Mouse (Mus musculus): ENCODE data around the gene Pou2f2. TPM values are rescaled to one million over a fixed set of nuclear protein-coding genes. Genes with fewer than 3 reads are reported as not detected.

Gene Pou2f2
- total and polyA plus RNA-seq, 2 experiments from 2014 or later, result 9.0 to 35.9 TPM

- H3K9ac ChIP-seq (replicated peaks; ENCODE audit: low read length, poor library complexity, severe bottlenecking), result no peak overlapping the region
- H3K27ac ChIP-seq (ENCODE audit: low read depth, low read length), result peak overlapping the region; percentile 55; the same call in 1 of the 2 replicates
- H3K4me1 ChIP-seq (ENCODE audit: insufficient read depth, low read length), result peaks cover 28% of the 10 kb centered on the region
- no peak overlapping the region for H3K4me2 ChIP-seq (ENCODE audit: low read depth, low read length, poor library complexity, severe bottlenecking)
- 62% methylated on average over 4 of the region's 4 CpGs for WGBS
- ATAC-seq (ENCODE audit: low FRiP score) (no peak), DNase-seq (ENCODE audit: low spot score) (no peak)
- H3K4me3 ChIP-seq (ENCODE audit: low read depth, low read length), result no peak overlapping the region
- H3K36me3 ChIP-seq (ENCODE audit: insufficient read depth, low read length), result no peaks in the 10 kb centered on the region
- TF ChIP-seq CTCF (IDR thresholded peaks at IDR 0.05), result no peak
- no peaks in the 10 kb centered on the region for H3K9me3 ChIP-seq (ENCODE audit: low read length)
- no peaks in the 10 kb centered on the region for H3K27me3 ChIP-seq (ENCODE audit: insufficient read depth, low read length)
These were observed 24.9 kb downstream of the Pou2f2 start for GRCm38 (mm10) chr7:25154648-25155047.

DNA sequence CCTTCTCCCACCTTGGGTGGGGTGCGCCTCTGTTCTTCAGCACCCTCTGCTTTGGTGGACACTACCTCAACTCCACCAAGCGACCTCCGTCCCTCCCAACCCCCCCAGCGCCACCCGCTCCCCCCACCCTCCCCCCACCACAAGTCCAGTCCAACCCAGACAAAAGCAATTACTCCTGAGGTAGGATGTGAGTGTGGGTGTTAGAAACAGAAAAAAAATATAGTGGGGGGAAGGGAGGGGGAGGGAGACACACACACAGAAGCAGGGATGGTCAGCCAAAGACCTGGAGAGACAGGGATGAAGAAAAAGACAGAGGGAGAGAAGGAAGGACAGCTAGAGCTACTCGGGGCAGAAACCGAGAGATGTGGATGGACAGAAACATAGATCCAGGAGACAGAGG, 25.7 kb downstream of the Pou2f2 start:
- H3K9me3 ChIP-seq (ENCODE audit: low read length), result no peaks in the 10 kb centered on the region
- TF ChIP-seq CTCF (IDR thresholded peaks at IDR 0.05), result no peak
- ATAC-seq (ENCODE audit: low FRiP score) (no peak), DNase-seq (ENCODE audit: low spot score) (no peak)
- 33% methylated on average over 7 of the region's 7 CpGs for WGBS
- no peak overlapping the region for H3K4me3 ChIP-seq (ENCODE audit: low read depth, low read length)
- H3K27me3 ChIP-seq (ENCODE audit: insufficient read depth, low read length), result no peaks in the 10 kb centered on the region
- peaks cover 28% of the 10 kb centered on the region for H3K4me1 ChIP-seq (ENCODE audit: insufficient read depth, low read length)
- H3K36me3 ChIP-seq (ENCODE audit: insufficient read depth, low read length), result no peaks in the 10 kb centered on the region
- no peak overlapping the region for H3K9ac ChIP-seq (replicated peaks; ENCODE audit: low read length, poor library complexity, severe bottlenecking)
- H3K4me2 ChIP-seq (ENCODE audit: low read depth, low read length, poor library complexity, severe bottlenecking), result no peak overlapping the region
- H3K27ac ChIP-seq (ENCODE audit: low read depth, low read length), result peak overlapping the region; percentile 55

DNA sequence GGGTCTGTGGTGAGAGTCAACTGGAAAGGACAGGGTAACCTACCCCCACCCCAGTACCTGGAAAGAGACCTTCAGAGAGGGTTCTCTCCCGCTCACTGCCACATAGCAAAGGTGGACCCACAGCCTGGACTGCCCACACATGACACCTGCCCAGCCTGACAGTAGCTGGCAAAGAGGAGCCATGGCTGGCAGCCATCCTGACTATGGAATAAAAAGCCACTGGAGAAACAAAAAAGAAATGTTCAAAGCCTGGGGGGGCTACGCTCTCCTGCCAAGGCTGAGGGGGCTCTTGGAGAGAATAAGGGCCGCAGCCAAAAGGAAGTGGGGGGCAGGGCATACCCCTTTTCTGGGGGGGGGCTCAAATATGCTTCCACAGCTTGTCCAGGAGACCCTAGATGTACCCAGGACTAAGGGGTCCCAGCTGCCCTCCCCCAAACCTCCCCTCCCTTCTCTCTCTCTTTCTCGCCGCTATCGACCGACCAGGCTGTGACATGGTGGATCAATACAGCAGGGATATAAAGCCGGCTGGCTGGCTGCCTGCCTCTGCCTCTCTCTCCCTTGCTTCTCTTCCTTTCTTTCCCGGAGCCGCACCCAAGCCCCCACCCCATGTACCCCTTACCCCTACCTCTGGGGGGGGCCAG, 27.5 kb downstream of the Pou2f2 start:
- peaks cover 28% of the 10 kb centered on the region for H3K4me1 ChIP-seq (ENCODE audit: insufficient read depth, low read length)
- TF ChIP-seq CTCF (IDR thresholded peaks at IDR 0.05), result no peak
- 12% methylated on average over 10 of the region's 10 CpGs for WGBS
- H3K36me3 ChIP-seq (ENCODE audit: insufficient read depth, low read length), result no peaks in the 10 kb centered on the region
- H3K9me3 ChIP-seq (ENCODE audit: low read length), result no peaks in the 10 kb centered on the region
- no peaks in the 10 kb centered on the region for H3K27me3 ChIP-seq (ENCODE audit: insufficient read depth, low read length)
- DNase-seq (ENCODE audit: low spot score) (peak; percentile 66), ATAC-seq (ENCODE audit: low FRiP score) (no peak)
- H3K4me3 ChIP-seq (ENCODE audit: low read depth, low read length), result no peak overlapping the region
- peak overlapping the region; percentile 34 for H3K4me2 ChIP-seq (ENCODE audit: low read depth, low read length, poor library complexity, severe bottlenecking)
- peak overlapping the region; percentile 70; the same call in 1 of the 2 replicates for H3K27ac ChIP-seq (ENCODE audit: low read depth, low read length)
- peak overlapping the region; percentile 42; the same call in 1 of the 2 replicates for H3K9ac ChIP-seq (replicated peaks; ENCODE audit: low read length, poor library complexity, severe bottlenecking)

- no peaks in the 10 kb centered on the region for H3K27me3 ChIP-seq (ENCODE audit: insufficient read depth, low read length)
- no peaks in the 10 kb centered on the region for H3K36me3 ChIP-seq (ENCODE audit: insufficient read depth, low read length)
- H3K9me3 ChIP-seq (ENCODE audit: low read length), result no peaks in the 10 kb centered on the region
- TF ChIP-seq CTCF (IDR thresholded peaks at IDR 0.05), result no peak
- 0 out of 2 replicates have a peak, but pooled peaks have one; percentile 2 for ATAC-seq (ENCODE audit: low FRiP score)
- DNase-seq (ENCODE audit: low spot score), result no peak
- 1% methylated on average over 7 of the region's 7 CpGs for WGBS
- peak overlapping the region; percentile 37 for H3K4me2 ChIP-seq (ENCODE audit: low read depth, low read length, poor library complexity, severe bottlenecking)
- H3K9ac ChIP-seq (replicated peaks; ENCODE audit: low read length, poor library complexity, severe bottlenecking), result peak overlapping the region; percentile 37
- no peak overlapping the region for H3K4me3 ChIP-seq (ENCODE audit: low read depth, low read length)
- peaks cover 28% of the 10 kb centered on the region for H3K4me1 ChIP-seq (ENCODE audit: insufficient read depth, low read length)
- peak overlapping the region; percentile 70 for H3K27ac ChIP-seq (ENCODE audit: low read depth, low read length)
These were observed 28.5 kb downstream of the Pou2f2 start for GRCm38 (mm10) chr7:25151009-25151408.

GRCm38 (mm10) chr7:25150151-25150663, 29.3 kb downstream of the Pou2f2 start:
- H3K9ac ChIP-seq (replicated peaks; ENCODE audit: low read length, poor library complexity, severe bottlenecking), result no peak overlapping the region; the same call in 1 of the 2 replicates
- no peaks in the 10 kb centered on the region for H3K36me3 ChIP-seq (ENCODE audit: insufficient read depth, low read length)
- peak overlapping the region; percentile 70 for H3K27ac ChIP-seq (ENCODE audit: low read depth, low read length)
- ATAC-seq (ENCODE audit: low FRiP score) (peak; percentile 45; the same call in 1 of the 2 replicates), DNase-seq (ENCODE audit: low spot score) (peak; percentile 31)
- no peaks in the 10 kb centered on the region for H3K27me3 ChIP-seq (ENCODE audit: insufficient read depth, low read length)
- peak overlapping the region; percentile 37 for H3K4me2 ChIP-seq (ENCODE audit: low read depth, low read length, poor library complexity, severe bottlenecking)
- WGBS, result under 1% methylated on average over 10 of the region's 18 CpGs
- H3K9me3 ChIP-seq (ENCODE audit: low read length), result no peaks in the 10 kb centered on the region
- TF ChIP-seq CTCF (IDR thresholded peaks at IDR 0.05), result no peak
- H3K4me3 ChIP-seq (ENCODE audit: low read depth, low read length), result no peak overlapping the region
- H3K4me1 ChIP-seq (ENCODE audit: insufficient read depth, low read length), result peaks cover 28% of the 10 kb centered on the region

DNA sequence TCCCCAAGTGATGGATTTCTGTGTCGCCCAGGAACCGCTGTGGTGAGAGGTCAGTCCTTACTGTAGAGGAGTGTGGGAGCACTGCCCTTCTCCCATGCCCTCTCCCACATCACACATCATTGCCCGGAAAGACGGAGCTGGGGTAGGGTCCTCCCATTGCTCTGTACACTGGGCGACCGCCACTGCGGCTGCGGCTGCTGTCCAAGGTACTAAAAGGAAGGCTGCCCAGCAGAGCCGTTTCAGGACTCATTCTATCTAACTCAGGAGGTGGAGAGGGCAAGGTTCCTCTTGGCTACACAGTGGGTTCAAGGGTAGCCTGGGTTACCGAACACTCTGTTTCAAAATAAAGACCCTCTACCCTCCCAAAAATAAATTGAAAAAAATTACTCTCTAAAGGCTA, 33.6 kb downstream of the Pou2f2 start:
- ATAC-seq (ENCODE audit: low FRiP score), result no peak
- Histone ChIP-seq H3K36me3 (ENCODE audit: insufficient read depth, low read length) (no peaks in the 10 kb centered on the region; the same call in 1 of the 2 replicates), H3K4me3 (ENCODE audit: low read depth, low read length) (no peak overlapping the region), H3K4me1 (ENCODE audit: insufficient read depth, low read length) (peaks cover 10% of the 10 kb centered on the region), H3K27ac (ENCODE audit: low read depth, low read length) (no peak overlapping the region), H3K4me2 (ENCODE audit: low read depth, low read length, poor library complexity, severe bottlenecking) (no peak overlapping the region), H3K9ac (replicated peaks; ENCODE audit: low read length, poor library complexity, severe bottlenecking) (no peak overlapping the region), H3K27me3 (ENCODE audit: insufficient read depth, low read length) (no peaks in the 10 kb centered on the region), H3K9me3 (ENCODE audit: low read length) (no peaks in the 10 kb centered on the region)
- no peak for DNase-seq (ENCODE audit: low spot score)
- 13% methylated on average over 10 of the region's 10 CpGs for whole genome bisulfite sequencing
- TF ChIP-seq CTCF (IDR thresholded peaks at IDR 0.05), result no peak
